Mouse (Mus musculus) C2C12 (cell line): ENCODE data around the gene Ankrd26.

ENCODE experiments used
- CEBPB ChIP-seq: IDR thresholded peaks from one replicate; pipeline ENCODE4 v1.6.1; 2011; ENCODE audit warnings: low read depth, mild to moderate bottlenecking, control low read depth, moderate library complexity
- CTCF ChIP-seq: IDR thresholded peaks from one replicate; pipeline ENCODE4 v1.5.1; 2011; ENCODE audit not compliant: control insufficient read depth, insufficient read depth, insufficient read length
- FOSL1 ChIP-seq: IDR thresholded peaks from one replicate; pipeline ENCODE4 v1.8.0; 2011; ENCODE audit warnings: mild to moderate bottlenecking, low read length; ENCODE audit not compliant: poor library complexity, insufficient read depth, severe bottlenecking
- MAX ChIP-seq: IDR thresholded peaks from one replicate; pipeline ENCODE4 v1.6.1; 2011; ENCODE audit warnings: mild to moderate bottlenecking, control low read depth
- MYOG ChIP-seq: IDR thresholded peaks from one replicate; pipeline ENCODE4 v1.6.1; 2011; ENCODE audit not compliant: control insufficient read depth, insufficient read length; ENCODE audit errors: extremely low read depth
- USF1 ChIP-seq: IDR thresholded peaks from one replicate; pipeline ENCODE4 v1.6.1; 2011; ENCODE audit warnings: low read depth, mild to moderate bottlenecking, control low read depth, moderate library complexity

GRCm38 (mm10) chr6:118477875-118478785, 83.9 kb downstream of the Ankrd26 start:
- TF ChIP-seq CTCF (no peak), CEBPB (no peak), MAX (no peak), USF1 (no peak), FOSL1 (no peak), MYOG (no peak)
